Mouse (Mus musculus): ENCODE measurements around the gene Derl3.
"Not testable (repeated sequence)": the region's sequence is repeated elsewhere in the genome, so short reads cannot be mapped to it uniquely, and the experiment has no call there.

The Derl3 gene

DNA sequence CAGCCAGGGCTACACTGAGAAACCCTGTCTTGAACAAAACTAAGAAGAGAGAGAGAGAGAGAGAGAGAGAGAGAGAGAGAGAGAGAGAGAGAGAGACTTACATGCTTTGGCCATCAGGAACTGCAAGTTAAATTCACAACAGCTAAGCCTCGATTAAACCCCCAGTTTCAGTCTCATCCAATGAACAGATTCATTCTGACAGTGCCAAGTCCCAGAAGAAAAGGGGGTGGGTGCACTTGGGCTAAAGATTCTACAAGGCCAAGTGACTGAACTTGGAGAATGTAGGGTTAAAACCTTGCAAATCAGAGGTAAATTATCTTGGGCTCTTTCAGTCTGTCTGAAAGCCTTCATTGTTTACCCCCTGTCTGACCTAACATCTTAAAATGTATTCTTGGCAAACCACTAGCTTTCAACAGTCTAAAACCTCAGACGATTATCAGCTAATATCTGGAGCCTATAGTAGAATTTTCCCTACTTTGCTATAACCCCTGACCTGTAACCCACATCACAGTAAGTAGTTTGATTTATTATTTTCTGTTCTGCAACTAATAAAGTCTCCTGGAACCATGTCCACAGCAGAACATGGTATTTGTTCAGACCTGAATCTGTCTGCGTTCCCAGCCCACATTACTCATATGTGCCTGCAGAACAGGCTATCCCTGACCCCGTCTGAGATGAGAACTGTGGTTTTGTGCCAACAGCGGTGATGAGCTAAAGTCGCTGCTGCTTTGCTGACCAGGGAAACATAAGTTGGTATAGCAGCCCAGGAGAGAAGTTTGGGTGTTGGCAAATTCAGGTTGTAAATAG is 12.2 kb upstream of the Derl3 start:
- no peaks in the 10 kb centered on the region for H3K9me3 ChIP-seq (ENCODE audit: low read length)
- no peak for TF ChIP-seq CTCF (conservative IDR thresholded peaks at IDR 0.05; ENCODE audit: low read length)
- peak overlapping the region; percentile 71 for H3K4me3 ChIP-seq (replicated peaks; ENCODE audit: low read length)
- H3K27me3 ChIP-seq (ENCODE audit: insufficient read depth, low read length) = no peaks in the 10 kb centered on the region
- H3K4me1 ChIP-seq (replicated peaks; ENCODE audit: low read depth, low read length) = peaks cover 75% of the 10 kb centered on the region
- H3K36me3 ChIP-seq (ENCODE audit: insufficient read depth, low read length) = no peaks in the 10 kb centered on the region

DNA sequence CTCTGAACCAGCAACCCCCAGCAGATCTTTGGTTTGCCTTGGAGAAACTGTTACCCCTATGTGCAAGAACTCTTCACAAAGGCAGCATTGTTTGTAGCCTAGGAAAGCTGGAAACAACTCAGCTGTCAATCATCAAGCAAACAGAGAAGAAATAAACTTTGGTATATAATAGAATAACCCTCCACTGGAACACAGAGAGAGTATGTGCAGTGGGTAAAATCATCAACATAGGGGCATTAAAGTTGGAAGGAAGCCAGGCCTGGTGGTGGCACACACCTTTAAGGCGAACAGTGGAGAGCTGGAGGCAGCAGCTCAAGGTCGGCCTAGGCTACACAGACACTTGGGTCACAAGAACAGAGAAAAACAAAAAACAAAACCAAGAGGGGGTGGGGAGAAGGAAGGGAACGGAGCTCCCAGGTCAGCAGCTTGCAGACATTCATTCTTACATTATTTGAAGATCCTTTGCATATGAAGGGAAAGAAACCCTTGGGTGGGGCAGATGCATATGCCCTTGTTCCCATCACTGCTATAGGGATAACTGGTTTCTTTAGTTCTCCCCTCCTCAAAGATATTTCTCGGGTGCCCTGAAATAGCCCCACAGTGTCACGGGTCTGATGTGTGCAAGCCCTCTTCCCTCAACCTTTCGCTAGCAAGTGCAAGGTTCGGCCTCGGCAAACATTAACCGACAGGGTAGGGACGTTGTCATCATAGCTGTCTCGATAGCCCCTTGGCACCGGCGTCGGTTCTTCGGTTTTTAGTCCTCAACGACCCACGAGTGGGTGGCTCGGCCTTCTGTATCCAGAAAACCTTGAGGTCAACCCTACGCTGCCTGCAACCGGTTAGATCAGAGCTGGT is 11.4 kb upstream of the Derl3 start:
- peaks cover 74% of the 10 kb centered on the region for H3K4me1 ChIP-seq (replicated peaks; ENCODE audit: low read depth, low read length)
- H3K36me3 ChIP-seq (ENCODE audit: insufficient read depth, low read length) = no peaks in the 10 kb centered on the region
- TF ChIP-seq CTCF (conservative IDR thresholded peaks at IDR 0.05; ENCODE audit: low read length) (no peak), NANOG (IDR thresholded peaks at IDR 0.05; ENCODE audit: borderline replicate concordance, low read length) (no peak), POU5F1 (IDR thresholded peaks at IDR 0.05; ENCODE audit: borderline replicate concordance, low read length) (peak; percentile 62; the same call in 1 of the 2 replicates)
- H3K4me3 ChIP-seq (replicated peaks; ENCODE audit: low read length) = peak overlapping the region; percentile 71
- H3K27me3 ChIP-seq (ENCODE audit: insufficient read depth, low read length) = no peaks in the 10 kb centered on the region
- H3K9me3 ChIP-seq (ENCODE audit: low read length) = no peaks in the 10 kb centered on the region

- Histone ChIP-seq H3K9me3 (ENCODE audit: low read length) (no peaks in the 10 kb centered on the region), H3K4me1 (replicated peaks; ENCODE audit: low read depth, low read length) (peaks cover 78% of the 10 kb centered on the region), H3K4me3 (replicated peaks; ENCODE audit: low read length) (peak overlapping the region; percentile 73), H3K36me3 (ENCODE audit: insufficient read depth, low read length) (no peaks in the 10 kb centered on the region), H3K27me3 (ENCODE audit: insufficient read depth, low read length) (no peaks in the 10 kb centered on the region)
- TF ChIP-seq CTCF (conservative IDR thresholded peaks at IDR 0.05; ENCODE audit: low read length) = no peak
- TF ChIP-seq POU5F1 (IDR thresholded peaks at IDR 0.05; ENCODE audit: borderline replicate concordance, low read length) = no peak
- TF ChIP-seq NANOG (IDR thresholded peaks at IDR 0.05; ENCODE audit: borderline replicate concordance, low read length) = no peak
Observed at GRCm38 (mm10) chr10:75882433-75883231, 10.6 kb upstream of the Derl3 start.

DNA sequence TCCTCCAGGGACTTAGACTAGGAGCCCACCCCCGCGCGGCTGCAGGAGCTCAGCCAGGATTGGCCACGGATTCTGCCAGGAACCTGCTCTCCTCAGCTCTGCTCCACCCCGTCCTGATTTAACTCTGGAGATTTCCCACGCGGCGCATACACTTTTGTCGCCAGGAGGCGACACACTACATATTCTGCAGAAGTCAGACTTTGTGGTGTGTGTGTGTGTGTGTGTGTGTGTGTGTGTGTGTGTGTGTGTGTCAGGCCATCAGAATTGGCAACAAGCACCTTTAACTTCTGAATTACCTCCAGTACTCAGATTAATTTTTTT is 10.0 kb upstream of the Derl3 start:
- TF ChIP-seq POU5F1 (IDR thresholded peaks at IDR 0.05; ENCODE audit: borderline replicate concordance, low read length) (no peak), CTCF (conservative IDR thresholded peaks at IDR 0.05; ENCODE audit: low read length) (peak; percentile 45; the same call in 1 of the 2 replicates)

DNA sequence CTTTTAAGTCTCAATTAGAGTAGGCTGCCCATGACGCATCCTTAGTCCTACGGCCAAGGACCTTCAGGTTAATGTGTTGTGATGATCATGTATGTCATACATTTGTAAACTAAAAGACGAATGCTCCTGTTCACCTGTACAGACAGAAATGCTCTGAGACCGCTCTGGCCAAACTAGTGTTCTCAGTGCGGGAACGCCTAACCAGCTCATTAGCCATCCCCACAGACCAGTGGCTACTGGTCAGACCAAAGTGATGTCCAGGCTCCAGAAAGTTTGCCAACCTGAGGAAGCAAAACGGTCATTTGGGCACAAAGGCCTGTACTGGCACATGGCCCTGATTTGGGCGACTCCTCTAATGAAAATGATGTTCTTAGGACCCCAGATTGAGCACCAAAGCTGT is 8.5 kb upstream of the Derl3 start:
- TF ChIP-seq POU5F1 (IDR thresholded peaks at IDR 0.05; ENCODE audit: borderline replicate concordance, low read length) (no peak), NANOG (IDR thresholded peaks at IDR 0.05; ENCODE audit: borderline replicate concordance, low read length) (no peak), CTCF (conservative IDR thresholded peaks at IDR 0.05; ENCODE audit: low read length) (no peak)
- no peak overlapping the region for H3K4me3 ChIP-seq (replicated peaks; ENCODE audit: low read length)
- no peaks in the 10 kb centered on the region for H3K27me3 ChIP-seq (ENCODE audit: insufficient read depth, low read length)
- H3K36me3 ChIP-seq (ENCODE audit: insufficient read depth, low read length) = no peaks in the 10 kb centered on the region
- peaks cover 79% of the 10 kb centered on the region for H3K4me1 ChIP-seq (replicated peaks; ENCODE audit: low read depth, low read length)
- no peaks in the 10 kb centered on the region for H3K9me3 ChIP-seq (ENCODE audit: low read length)

More for the DNA sequence above, 10.0 kb upstream of the Derl3 start:
- Histone ChIP-seq H3K4me3 (replicated peaks; ENCODE audit: low read length) (peak overlapping the region; percentile 73), H3K36me3 (ENCODE audit: insufficient read depth, low read length) (no peaks in the 10 kb centered on the region), H3K9me3 (ENCODE audit: low read length) (no peaks in the 10 kb centered on the region), H3K4me1 (replicated peaks; ENCODE audit: low read depth, low read length) (peaks cover 78% of the 10 kb centered on the region), H3K27me3 (ENCODE audit: insufficient read depth, low read length) (no peaks in the 10 kb centered on the region)

- not testable (repeated sequence) for H3K4me3 ChIP-seq (replicated peaks; ENCODE audit: low read length); H3K36me3 ChIP-seq (ENCODE audit: insufficient read depth, low read length)
- peaks cover 75% of the 10 kb centered on the region for H3K4me1 ChIP-seq (replicated peaks; ENCODE audit: low read depth, low read length)
Observed at GRCm38 (mm10) chr10:75887504-75887903, 5.7 kb upstream of the Derl3 start.

DNA sequence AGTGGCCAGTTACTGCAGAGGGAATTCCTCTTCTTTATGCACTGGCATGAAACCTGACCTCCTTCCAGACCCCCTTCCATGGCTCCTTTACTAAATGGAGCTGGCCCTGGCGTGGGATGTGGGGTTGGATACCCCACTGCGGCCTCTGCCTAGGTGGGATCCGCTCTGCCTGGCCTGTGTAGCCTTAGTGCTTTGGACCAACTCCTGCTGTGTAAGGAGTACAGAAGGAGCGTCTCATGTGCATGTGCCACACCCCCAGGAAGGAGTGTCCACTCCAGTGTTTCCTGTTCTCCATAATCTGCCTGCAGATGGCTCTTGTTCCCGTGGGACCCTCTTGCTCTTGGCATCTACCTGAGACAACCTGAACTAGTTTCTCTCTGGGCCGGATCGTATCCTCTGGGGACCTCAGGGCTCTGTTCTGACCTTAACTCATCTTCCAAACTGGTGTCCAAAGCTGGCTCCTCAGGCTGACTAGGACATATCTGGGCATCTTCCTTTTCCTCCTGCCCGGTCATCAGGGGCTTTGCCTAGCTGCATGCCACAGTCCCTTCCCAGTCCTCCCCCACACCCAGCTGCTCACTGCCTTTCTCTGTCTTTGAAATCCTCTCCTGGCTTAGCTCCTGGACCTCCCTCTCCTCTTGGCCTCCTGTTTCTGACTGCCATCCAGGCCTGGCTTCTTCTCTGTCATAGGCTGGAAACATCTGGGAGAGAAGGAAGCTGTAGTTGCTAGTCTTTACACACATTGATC is 3.6 kb upstream of the Derl3 start:
- Histone ChIP-seq H3K27me3 (ENCODE audit: insufficient read depth, low read length) (no peaks in the 10 kb centered on the region), H3K4me1 (replicated peaks; ENCODE audit: low read depth, low read length) (peaks cover 70% of the 10 kb centered on the region), H3K9me3 (ENCODE audit: low read length) (no peaks in the 10 kb centered on the region), H3K4me3 (replicated peaks; ENCODE audit: low read length) (no peak overlapping the region), H3K36me3 (ENCODE audit: insufficient read depth, low read length) (peaks cover 7% of the 10 kb centered on the region)
- TF ChIP-seq POU5F1 (IDR thresholded peaks at IDR 0.05; ENCODE audit: borderline replicate concordance, low read length) = no peak
- TF ChIP-seq NANOG (IDR thresholded peaks at IDR 0.05; ENCODE audit: borderline replicate concordance, low read length) = no peak
- no peak for TF ChIP-seq CTCF (conservative IDR thresholded peaks at IDR 0.05; ENCODE audit: low read length)

More at GRCm38 (mm10) chr10:75887504-75887903, 5.7 kb upstream of the Derl3 start:
- H3K9me3 ChIP-seq (ENCODE audit: low read length); H3K27me3 ChIP-seq (ENCODE audit: insufficient read depth, low read length): not testable (repeated sequence)

DNA sequence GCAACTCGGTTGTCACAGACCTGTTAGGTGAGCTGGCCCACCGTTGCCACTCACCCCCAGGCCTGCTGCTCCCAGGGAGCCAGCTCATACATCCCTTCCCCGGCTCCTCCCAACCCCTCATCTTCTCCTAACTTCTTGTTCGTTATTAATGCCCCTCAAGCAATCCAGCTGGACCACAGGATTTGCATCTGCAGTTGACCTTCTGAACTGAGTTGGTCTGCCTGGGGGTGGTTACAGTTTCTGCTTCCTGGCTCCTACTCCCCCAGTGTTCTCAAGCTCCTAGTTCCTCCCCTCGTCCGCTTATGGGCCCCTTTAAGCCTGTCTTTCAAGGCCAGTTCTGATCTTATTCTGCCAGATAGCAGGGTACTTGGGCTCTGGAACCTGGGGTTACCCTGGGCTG is 1.4 kb downstream of the Derl3 start:
- TF ChIP-seq POU5F1 (IDR thresholded peaks at IDR 0.05; ENCODE audit: borderline replicate concordance, low read length) = no peak
- TF ChIP-seq NANOG (IDR thresholded peaks at IDR 0.05; ENCODE audit: borderline replicate concordance, low read length) = no peak
- no peak for TF ChIP-seq CTCF (conservative IDR thresholded peaks at IDR 0.05; ENCODE audit: low read length)
- H3K9me3 ChIP-seq (ENCODE audit: low read length) = no peaks in the 10 kb centered on the region
- H3K36me3 ChIP-seq (ENCODE audit: insufficient read depth, low read length) = peaks cover 57% of the 10 kb centered on the region
- H3K4me3 ChIP-seq (replicated peaks; ENCODE audit: low read length) = 0 out of 2 replicates have a peak overlapping the region, but pooled peaks have one; percentile 85
- H3K27me3 ChIP-seq (ENCODE audit: insufficient read depth, low read length) = no peaks in the 10 kb centered on the region
- peaks cover 64% of the 10 kb centered on the region for H3K4me1 ChIP-seq (replicated peaks; ENCODE audit: low read depth, low read length)

Data from E14TG2a.4 (cell line).